Mouse (Mus musculus) embryonic facial prominence, embryonic 10.5 days (tissue): Measurements from ENCODE around the gene Olfr479. TPM values are rescaled to one million over a fixed set of nuclear protein-coding genes. Genes with fewer than 3 reads are reported as not detected.
"Not testable (repeated sequence)": the region's sequence is repeated elsewhere in the genome, so short reads cannot be mapped to it uniquely, and the experiment has no call there.

Experiments
- DNase-seq: peaks from one replicate; pipeline ENCODE4 v3.0.0-alpha.2; 2017; ENCODE audit warnings: low spot score
- H3K27ac ChIP-seq: fragments of 300-500 bp; sonication (generic); replicated peaks from 2 replicates; pipeline ENCODE4 v1.5.1; 2016; ENCODE audit warnings: mild to moderate bottlenecking
- H3K27me3 ChIP-seq: fragments of 300-500 bp; sonication (generic); replicated peaks from 2 replicates; pipeline ENCODE4 v1.6.1; 2016; ENCODE audit warnings: low read depth, mild to moderate bottlenecking; ENCODE audit not compliant: poor library complexity, severe bottlenecking
- H3K36me3 ChIP-seq: fragments of 300-500 bp; sonication (generic); replicated peaks from 2 replicates; pipeline ENCODE4 v1.6.1; 2016; ENCODE audit warnings: mild to moderate bottlenecking, moderate library complexity
- H3K4me1 ChIP-seq: fragments of 300-500 bp; sonication (generic); 2 replicates; pipeline ENCODE4 v1.6.1; 2016
- H3K4me3 ChIP-seq: fragments of 300-500 bp; sonication (generic); 2 replicates; pipeline ENCODE4 v1.5.1; 2016; ENCODE audit warnings: mild to moderate bottlenecking, moderate library complexity
- H3K9me3 ChIP-seq: fragments of 300-500 bp; sonication (generic); 2 replicates; pipeline ENCODE4 v1.6.1; 2016; ENCODE audit warnings: mild to moderate bottlenecking
- WGBS: fragments of 180-500 bp; shearing (Covaris S2); methylation state at CpG from one replicate; pipeline ENCODE4 v1.1.7; 2016; 5-methylcytosine and 5-hydroxymethylcytosine counted together
- polyA plus RNA-seq: library from polyadenylated mRNA; unstranded; fragments of >200 nt; fragmentation: Nextera tagmentation; extraction: Ambion mirVana; gene quantifications from 2 replicates; pipeline ENCODE4 v1.2.1, GENCODE M21; 2016

Gene Olfr479
- polyA plus RNA-seq, result not detected in 2 replicates

- 87% methylated on average over 2 of the region's 2 CpGs for WGBS
- Histone ChIP-seq H3K4me1 (no peaks in the 10 kb centered on the region), H3K9me3 (no peaks in the 10 kb centered on the region), H3K4me3 (no peak within 1 kb of the TSS), H3K27me3 (no peaks in the 10 kb centered on the region), H3K27ac (no peak within 1 kb of the TSS), H3K36me3 (no peaks in the 10 kb centered on the region)
- DNase-seq, result no peak
Observed at GRCm38 (mm10) chr7:108050393-108050792, at the start of gene Olfr479. TSS of gene Olfr479 (plus strand) at chr7:108050693.

GRCm38 (mm10) chr7:108014256-108014655, 36.2 kb upstream of the Olfr479 start:
- H3K9me3 ChIP-seq, H3K4me3 ChIP-seq, DNase-seq, H3K27ac ChIP-seq, H3K27me3 ChIP-seq, H3K36me3 ChIP-seq, H3K4me1 ChIP-seq: not testable (repeated sequence)

- no peaks in the 10 kb centered on the region for H3K36me3 ChIP-seq
- no peak within 1 kb of the TSS for H3K4me3 ChIP-seq
- no peaks in the 10 kb centered on the region for H3K4me1 ChIP-seq
- H3K27me3 ChIP-seq, result no peaks in the 10 kb centered on the region
- H3K27ac ChIP-seq, result no peak within 1 kb of the TSS
- 81% methylated on average over 3 of the region's 3 CpGs for WGBS
- DNase-seq, result no peak
- no peaks in the 10 kb centered on the region for H3K9me3 ChIP-seq
Observed at GRCm38 (mm10) chr7:108033889-108034288, 16.6 kb upstream of the Olfr479 start, which contains the start of gene Olfr478. TSS of gene Olfr478 (minus strand) at chr7:108033989.

GRCm38 (mm10) chr7:108067246-108067645, 16.8 kb downstream of the Olfr479 start, which contains the start of gene Olfr480:
TSS of gene Olfr480 (minus strand) at chr7:108067346.
- H3K27me3 ChIP-seq, result no peaks in the 10 kb centered on the region
- DNase-seq, result no peak
- H3K4me1 ChIP-seq, result no peaks in the 10 kb centered on the region
- no peaks in the 10 kb centered on the region for H3K9me3 ChIP-seq
- H3K36me3 ChIP-seq, result no peaks in the 10 kb centered on the region
- H3K4me3 ChIP-seq, result no peak within 1 kb of the TSS
- H3K27ac ChIP-seq, result no peak within 1 kb of the TSS
- 91% methylated on average over 1 of the region's 1 CpGs for WGBS

GRCm38 (mm10) chr7:108079555-108079954, 29.1 kb downstream of the Olfr479 start, which contains the start of gene Olfr481:
TSS of gene Olfr481 (plus strand) at chr7:108079855.
- DNase-seq, result no peak
- H3K4me3 ChIP-seq, result no peak within 1 kb of the TSS
- H3K4me1 ChIP-seq, result no peaks in the 10 kb centered on the region
- no peaks in the 10 kb centered on the region for H3K36me3 ChIP-seq
- H3K27me3 ChIP-seq, result no peaks in the 10 kb centered on the region
- no peaks in the 10 kb centered on the region for H3K9me3 ChIP-seq
- no peak within 1 kb of the TSS for H3K27ac ChIP-seq

GRCm38 (mm10) chr7:108097486-108097885, 47.0 kb downstream of the Olfr479 start, which contains the start of gene Olfr482:
TSS of gene Olfr482 (minus strand) at chr7:108097586.
- Histone ChIP-seq H3K36me3 (no peaks in the 10 kb centered on the region), H3K4me1 (no peaks in the 10 kb centered on the region), H3K27ac (no peak within 1 kb of the TSS), H3K9me3 (no peaks in the 10 kb centered on the region), H3K27me3 (no peaks in the 10 kb centered on the region), H3K4me3 (no peak within 1 kb of the TSS)
- WGBS, result 90% methylated on average over 1 of the region's 1 CpGs
- no peak for DNase-seq

- Histone ChIP-seq H3K9me3 (no peaks in the 10 kb centered on the region), H3K4me3 (no peak within 1 kb of the TSS), H3K36me3 (no peaks in the 10 kb centered on the region), H3K4me1 (no peaks in the 10 kb centered on the region), H3K27ac (no peak within 1 kb of the TSS), H3K27me3 (no peaks in the 10 kb centered on the region)
- DNase-seq, result no peak
- 90% methylated on average over 1 of the region's 1 CpGs for WGBS
Observed at GRCm38 (mm10) chr7:108100549-108100948, 50.1 kb downstream of the Olfr479 start, which contains the start of gene Olfr483. TSS of gene Olfr483 (plus strand) at chr7:108100849.

Other genes with a start within 250 kb of the Olfr479 start
- gene Ovch2, start 249.5 kb upstream of the Olfr479 start, polyA plus RNA-seq, result not detected in 2 replicates
- gene Olfr467, start 238.4 kb upstream of the Olfr479 start, polyA plus RNA-seq, result not detected in 2 replicates
- not detected in 2 replicates for gene Olfr469, start 225.2 kb upstream of the Olfr479 start, polyA plus RNA-seq
- gene Olfr470, start 203.2 kb upstream of the Olfr479 start, polyA plus RNA-seq, result not detected in 2 replicates
- not detected in 2 replicates for gene Olfr472, start 152.8 kb upstream of the Olfr479 start, polyA plus RNA-seq
- gene Olfr473, start 120.2 kb upstream of the Olfr479 start, polyA plus RNA-seq, result not detected in 2 replicates
- gene Olfr474, start 96.0 kb upstream of the Olfr479 start, polyA plus RNA-seq, result not detected in 2 replicates
- not detected in 2 replicates for gene Olfr476, start 85.9 kb upstream of the Olfr479 start, polyA plus RNA-seq
- gene Olfr477, start 64.0 kb upstream of the Olfr479 start, polyA plus RNA-seq, result not detected in 2 replicates
- gene Olfr478, start 16.7 kb upstream of the Olfr479 start, polyA plus RNA-seq, result not detected in 2 replicates
- gene Olfr480, start 16.7 kb downstream of the Olfr479 start, polyA plus RNA-seq, result not detected in 2 replicates
- not detected in 2 replicates for gene Olfr481, start 29.2 kb downstream of the Olfr479 start, polyA plus RNA-seq
- gene Olfr482, start 46.9 kb downstream of the Olfr479 start, polyA plus RNA-seq, result 0.06 TPM in 1 of 2 replicates, not detected in the other
- gene Olfr483, start 50.2 kb downstream of the Olfr479 start, polyA plus RNA-seq, result not detected in 2 replicates
- gene Olfr484, start 76.8 kb downstream of the Olfr479 start, polyA plus RNA-seq, result not detected in 2 replicates
- gene Olfr485, start 109.2 kb downstream of the Olfr479 start, polyA plus RNA-seq, result not detected in 2 replicates
- not detected in 2 replicates for gene Olfr486, start 122.0 kb downstream of the Olfr479 start, polyA plus RNA-seq
- gene Olfr487, start 163.9 kb downstream of the Olfr479 start, polyA plus RNA-seq, result not detected in 2 replicates
- not detected in 2 replicates for gene Olfr488, start 207.7 kb downstream of the Olfr479 start, polyA plus RNA-seq
- not detected in 2 replicates for gene Olfr490, start 238.2 kb downstream of the Olfr479 start, polyA plus RNA-seq